Mouse (Mus musculus) cerebellum, adult 8-10 months (tissue): ENCODE data around the gene Zfand2a.

Source experiments
- DNase-seq: peaks from one replicate; pipeline ENCODE4 v3.0.0; 2022

The Zfand2a gene

DNA sequence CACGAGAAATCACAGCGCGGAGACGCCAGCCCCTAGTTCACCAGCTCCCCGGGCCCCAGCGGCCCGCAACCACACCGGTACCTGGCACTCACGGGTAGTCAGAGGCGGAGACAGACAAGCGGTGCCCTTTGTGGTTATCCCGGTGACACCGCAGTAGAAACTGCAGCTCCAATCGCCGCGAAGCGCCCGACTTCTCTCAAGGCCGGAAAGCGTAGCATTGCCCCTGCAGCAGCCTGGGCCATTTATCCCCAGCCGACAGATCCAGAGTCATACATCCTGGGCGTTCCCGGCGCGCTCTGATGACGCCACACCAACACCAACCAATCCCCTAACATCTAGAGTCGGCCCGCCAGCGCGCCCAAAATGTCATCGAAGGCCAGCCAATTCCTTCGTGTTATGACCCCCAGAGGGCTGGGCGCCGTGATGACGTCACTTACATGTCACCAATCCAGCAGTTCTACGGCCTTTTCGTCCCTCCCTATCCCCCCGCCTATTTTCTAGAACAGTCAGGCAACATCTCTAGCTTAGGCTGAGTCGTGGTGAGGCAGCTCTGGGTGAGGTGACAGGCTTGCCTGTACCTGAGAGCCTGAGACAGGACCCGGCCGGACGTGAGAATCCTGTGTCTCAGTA, at the start of gene Zfand2a:
Gene Zfand2a (minus strand): TSS at position 365 of the 630 bp plus-strand sequence.
- DNase-seq: peak; percentile 99

DNA sequence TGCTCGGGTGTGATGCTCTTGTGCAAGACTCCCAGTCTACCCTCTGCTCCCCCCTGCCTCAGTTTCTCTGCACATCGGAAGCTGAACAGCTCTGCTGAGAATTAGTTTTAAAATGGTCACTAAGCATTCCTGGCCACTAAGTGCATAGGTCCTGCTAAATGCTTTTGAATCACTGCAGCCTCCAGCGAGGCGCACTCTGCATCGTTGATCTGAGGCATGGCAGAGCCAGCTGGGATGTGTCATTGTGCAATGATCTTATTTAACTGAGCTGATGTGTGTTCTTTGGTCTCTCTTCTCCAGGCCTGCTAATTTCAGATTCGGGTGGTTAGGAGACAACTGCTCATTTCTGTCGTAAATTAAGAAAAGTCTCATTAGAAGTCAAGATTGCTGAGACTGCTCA, 44.5 kb upstream of the Zfand2a start:
- no peak for DNase-seq

DNA sequence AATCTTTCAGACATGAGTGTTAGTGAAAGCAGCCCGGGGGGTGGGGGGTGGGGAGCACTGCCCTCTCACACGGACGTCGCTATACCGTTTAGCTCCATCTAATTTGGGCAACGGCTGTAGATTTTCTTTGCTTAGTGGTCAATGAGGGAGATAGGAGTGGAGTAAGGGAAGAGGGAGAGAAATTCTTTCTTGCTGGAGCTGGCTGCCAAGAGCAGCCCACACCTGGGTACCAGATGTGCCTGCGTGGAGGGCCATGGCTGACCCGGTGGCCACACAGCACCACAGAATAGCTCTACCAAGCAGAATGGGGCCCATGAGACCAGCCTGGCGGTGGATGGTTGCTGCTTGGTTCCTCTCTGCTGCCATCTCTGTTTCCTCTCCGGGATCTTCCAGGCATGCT, 37.6 kb upstream of the Zfand2a start:
- DNase-seq: no peak

DNA sequence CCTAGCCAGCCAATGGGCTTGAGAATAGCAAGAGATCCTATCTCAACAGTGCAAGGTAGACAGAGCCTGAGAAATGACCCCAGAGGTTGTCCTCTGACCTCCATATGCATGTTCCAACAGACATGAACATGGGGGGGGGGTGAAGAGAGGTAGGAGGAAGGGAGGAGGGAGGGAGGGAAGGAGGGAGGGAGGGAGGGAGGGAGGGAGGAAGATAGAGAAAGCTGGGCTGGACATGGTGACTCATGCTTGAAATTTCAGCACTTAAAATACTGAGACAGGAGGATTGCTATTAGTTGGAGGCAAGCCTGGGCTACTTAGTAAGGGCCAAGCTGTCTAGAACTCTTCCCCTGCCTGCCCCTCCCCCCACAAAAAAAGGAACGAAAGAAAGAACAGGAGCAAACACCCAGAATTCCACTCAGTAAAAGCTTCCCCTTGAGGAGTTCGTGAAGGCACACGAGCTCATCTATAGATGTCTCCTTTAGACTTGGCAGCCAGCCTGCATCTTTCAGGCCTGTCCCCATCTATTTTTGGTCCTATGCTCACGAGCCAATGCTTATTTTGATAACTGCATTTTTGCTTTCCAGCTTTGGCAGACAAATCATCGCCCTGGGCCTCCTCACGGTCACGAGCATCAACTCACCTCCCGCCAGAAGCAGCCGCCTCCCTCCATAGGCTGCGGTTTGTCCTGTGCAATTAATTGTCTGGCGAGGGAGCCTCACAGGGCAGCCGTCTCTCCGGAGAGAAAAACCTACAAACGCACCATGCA, 35.9 kb upstream of the Zfand2a start:
- DNase-seq: no peak

DNA sequence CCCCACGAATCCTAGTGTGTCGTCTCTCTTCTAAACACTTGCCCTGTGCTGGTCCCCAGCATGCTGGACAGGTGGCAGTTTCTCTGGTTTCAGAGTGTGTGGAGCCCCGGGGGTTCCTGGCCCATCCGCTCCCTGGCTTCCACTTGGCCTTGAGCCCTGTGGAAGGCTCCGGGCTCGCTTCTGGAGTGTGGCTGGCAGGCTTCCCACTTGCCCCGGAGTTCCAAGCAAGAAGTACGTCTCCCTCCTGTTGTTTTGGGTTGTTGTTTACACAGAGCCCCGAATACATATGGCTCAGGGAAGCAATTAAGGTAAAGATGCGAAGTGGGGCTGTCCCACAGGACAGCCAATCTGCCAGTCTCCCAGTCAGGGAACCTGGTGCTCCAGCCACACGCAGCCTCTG, 31.9 kb upstream of the Zfand2a start:
- DNase-seq: peak; percentile 36

DNA sequence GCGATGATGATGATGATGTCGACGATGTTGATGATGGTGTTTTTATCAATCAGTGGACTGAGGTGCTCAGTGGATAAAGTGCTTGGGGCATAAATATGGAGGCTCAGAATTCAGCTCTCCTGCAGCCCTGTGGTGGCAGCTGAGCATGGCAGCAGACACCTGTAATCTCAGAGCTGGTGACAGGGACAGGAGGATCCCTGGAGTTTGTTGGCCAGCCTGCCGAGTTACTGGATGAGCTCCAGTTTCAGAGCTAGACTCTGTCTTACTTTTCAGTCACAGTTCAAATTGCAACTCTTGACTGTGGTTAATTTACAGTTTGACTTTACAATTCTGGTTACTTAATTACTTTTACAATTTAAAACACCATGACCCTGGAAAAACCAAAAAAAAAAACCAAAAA, 27.9 kb upstream of the Zfand2a start:
- no peak for DNase-seq

DNA sequence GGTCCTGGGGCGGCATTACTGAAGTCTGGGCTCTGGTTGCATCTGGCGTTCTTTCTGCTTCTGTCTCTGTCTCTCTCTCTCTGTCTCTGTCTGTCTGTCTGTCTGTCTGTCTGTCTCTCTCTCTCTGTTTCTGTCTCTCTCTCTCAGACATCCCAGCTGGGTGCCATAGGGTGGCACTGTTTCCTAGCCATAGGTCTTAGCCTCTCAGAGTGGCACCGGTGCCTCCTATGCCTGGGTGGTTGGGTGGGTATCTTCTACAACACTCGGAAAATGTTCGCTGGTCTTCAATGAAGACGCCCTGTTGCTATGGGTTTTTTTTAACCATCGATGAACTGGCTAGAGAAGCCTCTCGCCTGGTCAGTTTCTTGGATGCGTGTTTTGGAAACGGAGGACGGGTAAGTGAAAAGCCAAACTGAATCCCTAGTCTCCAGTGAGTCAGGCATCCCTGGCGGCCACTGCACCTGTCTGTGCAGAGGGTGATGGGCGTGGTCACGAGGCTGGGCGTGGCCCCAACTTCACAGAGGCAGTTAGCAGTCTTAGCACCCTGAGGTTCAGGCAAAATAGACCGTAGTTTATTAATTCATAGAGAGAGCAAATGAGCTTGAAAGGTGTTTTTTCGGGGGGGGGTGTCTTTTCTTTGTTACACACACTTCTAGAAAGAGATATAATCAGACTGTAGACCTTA, 26.5 kb upstream of the Zfand2a start:
- no peak for DNase-seq

DNA sequence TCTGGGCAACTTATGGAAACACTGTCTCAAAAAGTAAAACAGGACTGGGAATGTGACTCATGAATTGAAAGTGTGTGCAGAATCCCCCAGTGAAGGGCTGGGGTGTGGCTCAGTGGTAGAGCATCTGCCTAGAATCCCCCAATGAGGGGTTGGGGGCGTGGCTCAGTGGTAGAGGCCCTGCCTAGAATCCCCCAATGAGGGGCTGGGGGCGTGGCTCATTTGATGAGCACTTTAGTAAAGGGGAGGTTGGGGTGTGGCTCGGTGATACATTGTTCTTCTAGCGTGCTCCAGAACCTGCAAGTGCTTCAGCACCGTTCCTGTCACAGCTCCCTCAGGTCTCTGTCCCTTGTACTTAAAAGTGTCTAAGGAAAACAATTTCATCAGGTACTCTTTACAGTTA, 21.9 kb upstream of the Zfand2a start:
- DNase-seq: no peak

DNA sequence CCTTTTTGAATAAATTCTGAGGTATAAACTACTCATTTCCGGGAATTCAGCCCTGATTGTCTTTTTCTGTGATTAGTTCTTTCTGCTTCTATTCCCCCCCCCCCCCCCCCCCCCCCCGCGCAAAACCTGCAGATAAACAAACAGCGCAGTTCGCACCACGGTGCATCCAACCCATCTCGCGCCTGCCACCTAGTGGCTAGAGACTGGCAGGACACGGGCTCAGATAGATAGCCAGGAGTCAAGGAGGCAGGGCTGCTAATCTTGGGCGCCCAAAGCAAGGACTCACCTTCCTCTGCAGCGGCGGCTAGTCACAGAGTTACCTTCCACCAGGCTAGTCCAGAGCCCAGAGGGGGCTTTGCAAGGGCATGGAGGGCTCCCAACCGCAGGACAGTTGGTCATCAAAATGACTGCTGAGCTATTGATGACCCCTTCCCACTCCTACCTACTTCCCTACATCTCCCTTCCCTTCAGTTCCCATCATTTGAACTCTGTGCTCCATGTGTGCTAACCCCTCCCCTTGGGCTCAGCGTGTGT, 20.8 kb upstream of the Zfand2a start:
- peak; percentile 86 for DNase-seq

DNA sequence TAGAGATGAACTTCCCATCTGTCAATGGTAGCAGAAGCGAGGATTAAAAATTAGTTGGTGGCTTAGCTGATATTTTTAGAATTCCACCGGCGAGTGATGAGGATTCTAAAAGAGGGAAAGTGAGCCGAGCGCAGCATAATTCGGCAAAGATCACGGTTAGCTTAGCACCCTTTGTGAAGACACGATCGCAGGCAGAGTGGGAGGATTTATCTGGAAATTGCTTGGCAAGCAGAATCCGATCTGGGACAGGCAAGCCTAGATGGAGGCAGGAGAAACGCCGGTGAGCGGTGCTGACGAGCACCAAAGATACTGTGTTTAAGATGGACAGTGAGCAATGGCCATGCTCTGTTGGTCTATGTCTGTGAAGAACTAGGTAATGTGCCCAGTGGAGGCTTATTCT, 17.9 kb upstream of the Zfand2a start:
- DNase-seq: no peak

DNA sequence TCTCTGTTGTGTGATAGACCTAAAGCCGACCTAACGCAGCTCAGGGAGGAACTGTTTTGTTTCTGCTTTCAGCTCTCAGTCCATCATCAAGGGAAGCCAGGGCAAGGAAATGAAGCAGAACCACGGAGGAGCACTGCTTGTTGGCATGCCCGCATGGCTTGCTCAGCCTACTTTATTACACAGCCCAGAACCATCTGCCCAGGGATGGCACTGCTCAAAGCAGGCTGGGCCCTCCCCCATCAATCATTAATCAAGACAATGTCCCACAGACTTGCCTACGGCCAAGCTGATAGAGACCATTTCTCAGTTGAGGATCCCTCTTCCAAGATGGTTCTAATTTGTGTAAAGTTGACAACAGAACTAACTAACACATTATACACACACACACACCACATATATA, 14.4 kb upstream of the Zfand2a start:
- DNase-seq: no peak

DNA sequence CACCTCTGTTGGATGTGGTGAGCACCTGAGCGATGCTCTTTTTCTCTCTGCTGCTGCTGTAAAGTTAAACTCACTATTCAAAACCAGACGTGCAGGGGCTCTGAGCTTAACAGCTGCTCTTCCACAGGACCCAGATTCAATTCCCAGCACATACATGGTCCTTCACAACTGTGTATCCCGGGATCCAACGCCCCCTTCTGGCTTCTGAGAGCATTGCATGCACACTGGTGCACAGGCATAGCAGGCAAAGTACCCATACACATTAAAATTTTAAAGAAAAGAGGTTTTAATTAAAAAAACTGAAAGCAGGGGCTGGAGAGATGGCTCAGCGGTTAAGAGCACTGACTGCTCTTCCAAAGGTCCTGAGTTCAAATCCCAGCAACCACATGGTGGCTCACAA, 12.6 kb upstream of the Zfand2a start:
- no peak for DNase-seq

DNA sequence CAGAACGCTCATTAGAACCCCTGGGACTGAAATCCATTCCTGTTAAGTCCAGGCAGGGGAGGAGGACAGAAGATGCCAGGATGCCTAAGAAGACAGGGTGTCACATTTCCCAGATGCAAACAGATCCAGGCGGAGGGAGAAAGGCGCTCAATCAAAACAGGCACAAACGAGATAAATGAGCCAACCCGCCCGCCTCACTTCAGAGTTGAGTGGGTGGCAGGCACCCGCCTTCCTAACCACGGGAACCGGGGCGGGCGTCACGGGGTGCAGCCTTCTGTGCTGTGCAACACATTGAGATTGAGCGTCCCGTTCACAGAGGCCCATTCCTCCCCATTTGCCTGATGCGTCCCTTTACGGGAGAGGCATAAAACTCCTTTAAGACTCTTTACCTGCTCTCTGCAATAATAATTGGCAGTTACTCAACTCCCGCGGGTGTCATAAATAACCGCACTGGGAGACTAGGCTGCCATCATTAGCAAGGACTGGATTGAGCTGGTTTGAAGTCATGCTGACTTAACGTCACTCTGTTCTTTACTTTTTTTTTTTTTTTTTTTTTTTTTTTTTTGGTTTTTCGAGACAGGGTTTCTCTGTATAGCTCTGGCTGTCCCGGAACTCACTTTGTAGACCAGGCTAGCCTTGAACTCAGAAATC, 10.8 kb upstream of the Zfand2a start:
- DNase-seq: no peak

DNA sequence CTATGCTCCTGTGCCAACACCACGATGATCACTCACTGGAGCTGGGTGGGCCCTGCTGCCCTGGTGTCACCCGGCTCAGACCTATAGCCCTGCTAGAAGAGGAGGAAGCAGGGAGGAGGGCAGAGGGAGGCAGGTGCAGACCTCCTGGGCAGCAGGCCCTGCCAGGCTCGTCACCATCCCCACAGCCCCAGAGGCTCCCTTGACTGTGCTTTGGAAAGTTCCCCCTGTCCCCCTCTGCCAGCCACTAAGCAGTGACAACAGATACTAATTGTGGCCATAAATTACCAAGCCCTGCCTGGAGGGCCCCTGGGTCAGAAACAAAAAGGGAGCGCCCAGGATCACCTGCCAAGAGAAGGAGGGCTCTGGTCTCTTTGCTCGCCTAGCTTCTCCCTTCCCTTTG, 9.3 kb upstream of the Zfand2a start:
- no peak for DNase-seq

DNA sequence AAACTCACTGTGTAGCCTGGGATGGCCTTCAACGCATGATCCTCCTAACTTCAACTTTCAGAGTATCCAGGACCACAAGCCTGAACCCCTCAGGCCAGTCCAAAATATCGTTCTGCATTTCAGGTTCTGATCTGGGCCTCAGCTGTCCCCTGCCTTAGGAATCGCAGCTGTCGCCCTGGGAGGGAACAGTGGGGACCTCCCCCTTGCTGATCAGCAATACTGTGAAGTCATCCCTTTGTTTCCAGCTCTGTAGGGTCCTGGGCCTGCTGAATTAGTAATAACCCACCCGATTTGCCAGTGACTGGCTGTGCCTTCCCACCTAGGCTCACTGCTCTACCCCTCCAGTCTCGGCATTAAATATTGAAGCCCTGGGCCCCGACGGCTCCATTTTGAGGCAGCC, 7.0 kb upstream of the Zfand2a start:
- DNase-seq: no peak

DNA sequence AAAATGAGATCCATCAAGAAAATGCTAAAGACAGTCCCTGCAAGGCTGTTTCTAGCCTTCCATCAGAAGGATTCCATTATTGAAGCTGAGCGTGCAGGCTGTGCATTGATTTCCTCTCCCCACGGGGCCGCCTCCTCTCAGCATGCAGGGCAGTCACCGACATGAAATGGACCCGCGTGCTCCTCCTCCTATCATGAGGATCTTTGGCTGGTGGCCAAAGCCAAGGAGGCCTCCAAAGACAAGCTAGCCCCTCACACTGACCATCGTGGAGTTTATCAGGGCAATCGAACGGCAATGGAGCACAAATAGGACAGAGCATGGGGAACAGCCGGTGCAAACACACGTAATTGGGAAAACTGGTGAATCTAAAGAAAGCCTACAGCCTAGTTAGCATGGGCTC, 5.8 kb upstream of the Zfand2a start:
- no peak for DNase-seq

DNA sequence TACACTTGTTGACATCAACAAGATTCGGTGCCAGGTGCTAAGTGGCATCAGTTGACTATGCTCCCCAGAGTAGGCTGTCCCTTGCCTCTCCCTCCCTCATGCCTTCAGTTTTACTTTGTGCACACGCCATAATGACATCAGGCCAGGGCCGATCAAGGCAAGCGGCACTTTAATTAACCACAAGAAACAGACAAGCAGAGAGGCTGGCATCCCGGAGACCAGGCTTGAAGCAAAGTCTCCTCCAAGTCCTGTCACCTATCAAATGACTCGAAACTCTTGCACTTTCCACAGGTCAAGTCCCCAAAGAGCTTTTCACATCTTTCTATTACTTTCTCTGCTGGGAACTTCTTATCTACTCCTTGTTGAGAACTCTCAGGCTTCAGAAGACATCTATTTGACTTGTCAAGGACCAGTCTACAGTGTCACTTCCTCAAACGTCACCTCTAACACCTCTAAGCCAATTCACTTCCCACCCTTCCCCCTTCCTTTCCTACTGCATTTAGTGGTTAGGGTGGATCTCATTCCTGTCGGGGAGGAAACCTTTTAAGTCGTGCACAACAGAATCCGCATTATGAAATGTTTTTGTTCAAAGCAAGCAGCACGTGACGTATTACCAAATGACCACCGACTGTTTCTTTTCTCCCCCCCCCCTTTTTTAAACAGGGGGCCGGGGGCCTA, 1.0 kb downstream of the Zfand2a start:
- DNase-seq: no peak

DNA sequence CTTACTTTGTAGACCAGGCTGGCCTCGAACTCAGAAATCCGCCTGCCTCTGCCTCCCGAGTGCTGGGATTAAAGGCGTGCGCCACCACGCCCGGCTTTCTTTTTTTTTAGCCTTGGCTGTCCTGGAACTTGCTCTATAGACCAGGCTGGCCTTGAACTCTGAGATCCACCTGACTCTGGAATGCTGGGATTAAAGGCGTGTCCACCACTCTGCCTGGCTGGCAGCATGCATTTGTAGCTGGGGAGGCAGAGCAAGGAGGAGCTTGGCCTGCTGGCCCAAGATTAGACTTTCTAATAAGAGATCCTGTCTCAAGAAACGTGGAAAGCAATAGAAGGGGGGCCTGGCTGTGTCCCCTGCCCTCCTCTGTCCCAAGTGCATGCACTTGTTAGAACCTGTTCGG, 3.9 kb downstream of the Zfand2a start:
- no peak for DNase-seq

DNA sequence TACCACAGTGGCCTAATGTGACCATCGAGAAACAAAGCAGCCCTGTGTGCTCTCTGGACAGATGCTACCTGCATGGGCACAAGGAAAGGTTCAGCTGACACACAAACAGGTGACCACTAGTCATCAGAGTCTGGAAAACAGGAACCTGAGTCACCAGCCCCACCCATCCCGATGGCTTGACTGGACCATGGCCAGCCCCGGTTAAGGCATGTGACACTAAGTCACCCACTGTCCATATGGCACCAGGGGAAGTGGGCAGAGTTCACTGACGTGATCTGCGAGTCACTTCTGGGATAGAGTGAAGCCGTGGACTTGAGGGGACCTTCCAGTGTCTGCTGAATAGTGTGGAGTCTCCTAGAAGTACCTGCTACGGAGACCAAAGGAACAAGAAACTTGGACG, 5.3 kb downstream of the Zfand2a start:
- peak; percentile 25 for DNase-seq

DNA sequence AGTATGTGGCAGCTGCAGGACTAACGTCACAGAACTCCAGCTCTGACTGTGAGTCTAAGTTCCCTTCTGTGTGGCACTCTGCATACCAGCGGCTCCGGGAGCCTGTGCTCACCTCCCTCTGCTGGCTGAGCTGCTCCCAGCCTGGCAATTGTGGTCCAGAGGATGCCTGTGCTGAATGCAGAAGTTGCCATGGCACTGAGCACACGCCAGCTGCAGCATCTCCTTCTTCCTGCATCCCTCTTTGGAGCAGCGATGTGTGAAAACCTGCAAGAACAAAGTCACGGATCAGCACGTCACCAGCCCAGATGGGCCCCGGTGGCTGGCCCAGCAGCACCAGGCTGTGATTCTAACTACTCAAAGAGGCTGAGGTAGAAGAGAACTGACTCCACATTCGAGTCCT, 9.6 kb downstream of the Zfand2a start:
- DNase-seq: no peak

DNA sequence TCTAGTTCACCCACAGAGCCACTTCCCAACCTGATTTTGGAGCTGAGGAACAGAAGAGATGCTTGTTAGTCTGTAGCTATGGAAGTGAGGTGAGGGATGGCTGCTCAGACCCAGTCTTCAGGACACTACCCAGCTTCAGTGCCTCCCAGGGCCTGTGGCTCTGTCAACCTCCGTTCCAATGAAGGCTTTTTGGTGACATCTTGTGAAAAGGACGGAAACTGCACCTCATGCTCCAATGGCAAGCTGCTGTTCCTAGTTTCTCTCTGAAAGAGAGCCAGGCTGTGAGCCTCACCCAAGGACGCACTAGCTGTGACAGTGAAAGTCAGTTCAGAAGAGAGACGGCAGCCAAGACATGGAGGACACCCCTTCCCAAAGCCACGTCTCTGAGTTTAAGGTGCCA, 16.4 kb downstream of the Zfand2a start:
- DNase-seq: peak; percentile 36

DNA sequence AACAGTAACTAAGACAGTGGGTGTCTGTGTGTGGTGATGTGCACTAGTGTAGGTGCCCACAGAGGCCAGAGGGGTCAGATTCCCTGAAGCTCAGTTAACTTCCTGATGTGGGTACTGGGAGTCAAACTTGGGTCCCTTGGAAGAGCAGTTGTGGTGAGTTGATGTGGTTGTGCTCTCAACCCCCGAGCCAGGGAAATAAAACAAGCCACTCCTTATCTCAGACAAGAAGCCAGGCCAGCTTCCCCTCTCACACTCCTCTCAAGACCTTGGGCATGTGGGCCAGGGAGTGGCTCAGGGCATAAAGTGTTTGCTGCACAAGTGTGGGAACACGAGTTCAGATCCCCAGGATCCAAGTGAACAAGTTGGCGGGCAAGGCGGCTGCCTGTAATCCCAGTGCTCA, 17.5 kb downstream of the Zfand2a start:
- DNase-seq: no peak

DNA sequence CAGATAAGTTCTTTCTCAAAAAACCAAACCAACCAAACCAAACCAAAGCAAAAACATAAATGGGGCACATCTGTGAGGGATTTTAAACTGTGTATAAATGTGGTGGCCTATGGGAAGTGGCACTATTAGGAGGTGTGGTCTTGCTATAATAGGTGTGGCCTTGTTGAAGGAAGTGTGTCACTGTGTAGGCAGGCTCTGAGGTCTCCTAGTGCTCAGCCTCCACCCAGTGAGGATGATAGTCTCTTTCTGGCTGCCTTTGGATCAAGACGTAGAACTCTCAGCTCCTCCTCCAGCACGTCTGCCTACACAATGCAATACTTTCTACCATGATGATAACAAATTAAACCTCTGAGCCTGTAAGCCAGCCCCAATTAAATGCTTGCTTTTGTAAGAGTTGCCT, 18.0 kb downstream of the Zfand2a start:
- no peak for DNase-seq
